In the genomic region with DNA sequence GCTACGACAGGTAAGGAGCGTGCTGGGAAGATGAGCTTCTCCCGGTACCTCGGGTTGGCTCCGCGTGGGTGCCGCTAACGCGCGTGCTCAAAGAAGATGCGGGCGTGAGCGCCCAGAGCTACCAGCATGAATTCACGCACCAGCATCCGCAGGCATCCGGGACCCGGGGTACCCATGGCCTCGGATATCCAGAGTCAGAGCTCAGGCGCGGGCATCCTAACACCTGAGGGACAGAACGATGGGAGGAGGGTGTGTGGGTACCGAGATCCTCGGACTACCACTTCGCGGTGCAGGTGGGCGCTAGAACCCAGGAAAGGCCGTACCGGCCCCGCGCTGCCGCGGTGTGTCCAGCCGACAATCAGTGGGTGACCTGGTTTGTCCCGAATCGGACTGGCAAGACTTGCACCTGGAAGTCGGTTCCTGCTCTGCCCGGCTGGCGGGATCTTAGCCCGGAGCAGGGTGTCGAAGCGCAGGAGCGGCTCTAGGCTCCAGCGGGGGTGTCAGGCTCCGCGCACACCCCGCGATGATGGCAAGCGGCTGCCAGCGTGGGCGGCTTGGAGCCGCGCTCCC, we compare ENCODE assay signal across 8 mouse cellular contexts. TPM values are rescaled to one million over a fixed set of nuclear protein-coding genes. Genes with fewer than 3 reads are reported as not detected.
DNase-seq lines count a peak whose midpoint lies in the region; ATAC-seq and TF ChIP-seq lines count a peak whose summit lies in the region.

No protein-coding gene starts in this region.

- peaks cover 11% of the 10 kb centered on the region for H3K27me3 ChIP-seq in heart, adult 2 months (ENCODE audit: control insufficient read depth, insufficient read depth, low read length)
- peaks cover 12% of the 10 kb centered on the region for H3K27me3 ChIP-seq in embryonic facial prominence, embryonic 11.5 days (ENCODE audit: control insufficient read depth, insufficient read depth, low read length)
- peaks cover 53% of the 10 kb centered on the region for H3K27me3 ChIP-seq in hindbrain, embryonic 12.5 days
- H3K27me3 ChIP-seq in limb, embryonic 10.5 days (ENCODE audit: low read depth, poor library complexity, severe bottlenecking) = peaks cover 53% of the 10 kb centered on the region

- DNase-seq in heart, adult 2 months = peak; percentile 9 to 32
- DNase-seq in heart, postnatal 4 days = no peak
- peak; percentile 24 for DNase-seq in MN1 (ENCODE audit: low spot score)
- peak; percentile 26 for DNase-seq in embryonic facial prominence, embryonic 11.5 days (ENCODE audit: low spot score)
- DNase-seq in limb, embryonic 10.5 days (ENCODE audit: low spot score) = peak; percentile 67
- no peak for DNase-seq in natural killer cell, adult 2 months (ENCODE audit: low spot score in 2 of 2)

- no peak for TF ChIP-seq CTCF in heart, adult 2 months (IDR thresholded peaks at IDR 0.05)
- no peak for TF ChIP-seq CTCF in olfactory bulb, adult 2 months (IDR thresholded peaks at IDR 0.05; ENCODE audit: insufficient read depth, low read depth, low read length)

- no peaks in the 10 kb centered on the region for H3K9me3 ChIP-seq in embryonic facial prominence, embryonic 11.5 days (replicated peaks; ENCODE audit: control insufficient read depth, low read length)
- no peaks in the 10 kb centered on the region for H3K9me3 ChIP-seq in hindbrain, embryonic 12.5 days (replicated peaks)
- H3K9me3 ChIP-seq in limb, embryonic 10.5 days (replicated peaks) = no peaks in the 10 kb centered on the region

- no peaks in the 10 kb centered on the region for H3K36me3 ChIP-seq in heart, adult 2 months (ENCODE audit: control insufficient read depth, insufficient read depth, low read length)
- H3K36me3 ChIP-seq in embryonic facial prominence, embryonic 11.5 days (replicated peaks; ENCODE audit: control insufficient read depth, insufficient read depth, low read depth, low read length) = no peaks in the 10 kb centered on the region
- H3K36me3 ChIP-seq in hindbrain, embryonic 12.5 days = 0 out of 2 replicates have a peak, but pooled peaks cover 2% of the 10 kb centered on the region
- peaks cover 7% of the 10 kb centered on the region for H3K36me3 ChIP-seq in limb, embryonic 10.5 days

- TF ChIP-seq POLR2A in heart, adult 2 months (IDR thresholded peaks at IDR 0.05; ENCODE audit: insufficient read depth, low read depth, low read length) = no peak
- TF ChIP-seq POLR2A in olfactory bulb, adult 2 months (IDR thresholded peaks at IDR 0.05; ENCODE audit: insufficient read depth, low read depth, low read length) = no peak

- no peaks in the 10 kb centered on the region; the same call in 1 of the 2 replicates for H3K4me1 ChIP-seq in heart, adult 2 months (ENCODE audit: control insufficient read depth, insufficient read depth, low read length)
- peaks cover 2% of the 10 kb centered on the region; the same call in 1 of the 2 replicates for H3K4me1 ChIP-seq in embryonic facial prominence, embryonic 11.5 days (ENCODE audit: control insufficient read depth, insufficient read depth, low read length)
- peaks cover 13% of the 10 kb centered on the region for H3K4me1 ChIP-seq in hindbrain, embryonic 12.5 days
- peaks cover 14% of the 10 kb centered on the region for H3K4me1 ChIP-seq in limb, embryonic 10.5 days
- H3K4me1 ChIP-seq in olfactory bulb, adult 2 months (ENCODE audit: control insufficient read depth, insufficient read depth, low read length) = peaks cover 5% of the 10 kb centered on the region; the same call in 1 of the 2 replicates

- no peak for TF ChIP-seq EP300 in heart, adult 2 months (IDR thresholded peaks at IDR 0.05; ENCODE audit: insufficient read depth, low read depth, low read length)

- no peak overlapping the region for H3K27ac ChIP-seq in heart, adult 2 months
- no peak overlapping the region for H3K27ac ChIP-seq in embryonic facial prominence, embryonic 11.5 days (replicated peaks; ENCODE audit: low read depth, low read length)
- H3K27ac ChIP-seq in hindbrain, embryonic 12.5 days = no peak overlapping the region
- H3K27ac ChIP-seq in limb, embryonic 10.5 days = peak overlapping the region; percentile 68
- peak overlapping the region; percentile 53 for H3K27ac ChIP-seq in olfactory bulb, adult 2 months (ENCODE audit: insufficient read depth, low read depth, low read length)

- peak; percentile 47 for ATAC-seq in embryonic facial prominence, embryonic 11.5 days (replicated peaks; ENCODE audit: insufficient number of reproducible peaks, low FRiP score, low TSS enrichment, low read depth)
- ATAC-seq in hindbrain, embryonic 12.5 days (ENCODE audit: low FRiP score) = peak; percentile 16

- peak overlapping the region; percentile 26; the same call in 1 of the 2 replicates for H3K9ac ChIP-seq in heart, adult 2 months (ENCODE audit: low read depth, low read length)
- peak overlapping the region; percentile 46 for H3K9ac ChIP-seq in embryonic facial prominence, embryonic 11.5 days (replicated peaks; ENCODE audit: low read length)
- H3K9ac ChIP-seq in hindbrain, embryonic 12.5 days = peak overlapping the region; percentile 62

- WGBS in heart, adult 2 months = 2% methylated on average over 52 of the region's 52 CpGs
- WGBS in embryonic facial prominence, embryonic 11.5 days = under 1% methylated on average over 52 of the region's 52 CpGs
- under 1% methylated on average over 52 of the region's 52 CpGs for WGBS in hindbrain, embryonic 12.5 days
- under 1% methylated on average over 52 of the region's 52 CpGs for WGBS in limb, embryonic 10.5 days
- WGBS in olfactory bulb, adult 2 months = under 1% methylated on average over 52 of the region's 52 CpGs

- H3K4me2 ChIP-seq in embryonic facial prominence, embryonic 11.5 days (ENCODE audit: low read depth, low read length) = peak overlapping the region; percentile 97
- H3K4me2 ChIP-seq in hindbrain, embryonic 12.5 days (replicated peaks) = peak overlapping the region; percentile 98

- peak overlapping the region; percentile 46 for H3K4me3 ChIP-seq in heart, adult 2 months
- H3K4me3 ChIP-seq in embryonic facial prominence, embryonic 11.5 days (ENCODE audit: low read depth, low read length) = peak overlapping the region; percentile 51
- H3K4me3 ChIP-seq in hindbrain, embryonic 12.5 days = peak overlapping the region; percentile 61
- H3K4me3 ChIP-seq in limb, embryonic 10.5 days = peak overlapping the region; percentile 73
- peak overlapping the region; percentile 87 for H3K4me3 ChIP-seq in olfactory bulb, adult 2 months (ENCODE audit: insufficient read depth, low read depth, low read length)

- H3K79me2 ChIP-seq in heart, adult 2 months (replicated peaks; ENCODE audit: control insufficient read depth, insufficient read depth, low read length) = no peaks in the 10 kb centered on the region

- intact Hi-C loops in heart, adult 2 months (cut with DNase I) = no loop called here

RNA-seq across cellular contexts. Expression of gene Tub, which starts 0.7 kb away (rescaled TPM):
- total RNA-seq in heart, adult 2 months (2021) = under 1 TPM; 0.26 to 0.52 TPM
- polyA plus RNA-seq in heart, adult 2 months (2012; rRNA removed) = 0.45 and 1.2 TPM in 2 replicates
- under 1 TPM; 0.81 to 0.83 TPM for total RNA-seq in heart, postnatal 4 days (2021)
- polyA plus RNA-seq in embryonic facial prominence, embryonic 11.5 days (2014; fragmentation: Nextera tagmentation; extraction: Ambion mirVana) = 3.9 and 4.5 TPM in 2 replicates
- 40.3 and 42.1 TPM in 2 replicates for polyA plus RNA-seq in hindbrain, embryonic 12.5 days (2016; fragmentation: Nextera tagmentation; extraction: Ambion mirVana)
- polyA plus RNA-seq in limb, embryonic 10.5 days (2016; fragmentation: Nextera tagmentation; extraction: Ambion mirVana) = 2.4 and 3.7 TPM in 2 replicates
- not detected in 2 replicates for polyA plus RNA-seq in olfactory bulb, adult 2 months (2012; ENCODE audit: insufficient read depth, insufficient read length, low replicate concordance, missing spikeins)

RNA-seq across cellular contexts. Expression of gene Eif3f, which starts 16.6 kb away (rescaled TPM):
- total RNA-seq in heart, adult 2 months (2021) = 10 to 100 TPM; 78.6 to 97.2 TPM
- polyA plus RNA-seq in heart, adult 2 months (2012; rRNA removed) = 72.1 and 72.8 TPM in 2 replicates
- 100 to 1,000 TPM; 126 to 127 TPM for total RNA-seq in heart, postnatal 4 days (2021)
- polyA plus RNA-seq in embryonic facial prominence, embryonic 11.5 days (2014; fragmentation: Nextera tagmentation; extraction: Ambion mirVana) = 72.6 and 81.4 TPM in 2 replicates
- 77.2 and 87.2 TPM in 2 replicates for polyA plus RNA-seq in hindbrain, embryonic 12.5 days (2016; fragmentation: Nextera tagmentation; extraction: Ambion mirVana)
- 85.8 and 87.3 TPM in 2 replicates for polyA plus RNA-seq in limb, embryonic 10.5 days (2016; fragmentation: Nextera tagmentation; extraction: Ambion mirVana)
- 125 TPM in 1 of 2 replicates, not detected in the other for polyA plus RNA-seq in olfactory bulb, adult 2 months (2012; ENCODE audit: insufficient read depth, insufficient read length, low replicate concordance, missing spikeins)

RNA-seq across cellular contexts. Expression of gene Nlrp10, which starts 20.9 kb away (rescaled TPM):
- total RNA-seq in heart, adult 2 months (2021) = 10 to 100 TPM; 17.4 to 21.0 TPM
- polyA plus RNA-seq in heart, adult 2 months (2012; rRNA removed) = 8.1 and 14.4 TPM in 2 replicates
- 10 to 100 TPM; 16.4 to 17.6 TPM for total RNA-seq in heart, postnatal 4 days (2021)
- 0.07 and 0.13 TPM in 2 replicates for polyA plus RNA-seq in embryonic facial prominence, embryonic 11.5 days (2014; fragmentation: Nextera tagmentation; extraction: Ambion mirVana)
- polyA plus RNA-seq in hindbrain, embryonic 12.5 days (2016; fragmentation: Nextera tagmentation; extraction: Ambion mirVana) = not detected in 2 replicates
- 0.11 and 0.14 TPM in 2 replicates for polyA plus RNA-seq in limb, embryonic 10.5 days (2016; fragmentation: Nextera tagmentation; extraction: Ambion mirVana)
- polyA plus RNA-seq in olfactory bulb, adult 2 months (2012; ENCODE audit: insufficient read depth, insufficient read length, low replicate concordance, missing spikeins) = not detected in 2 replicates

RNA-seq across cellular contexts. Expression of gene Olfr519, which starts 56.6 kb away (rescaled TPM):
- total RNA-seq in heart, adult 2 months (2021) = not detected
- not detected in 2 replicates for polyA plus RNA-seq in heart, adult 2 months (2012; rRNA removed)
- not detected for total RNA-seq in heart, postnatal 4 days (2021)
- not detected in 2 replicates for polyA plus RNA-seq in embryonic facial prominence, embryonic 11.5 days (2014; fragmentation: Nextera tagmentation; extraction: Ambion mirVana)
- polyA plus RNA-seq in hindbrain, embryonic 12.5 days (2016; fragmentation: Nextera tagmentation; extraction: Ambion mirVana) = not detected in 2 replicates
- polyA plus RNA-seq in limb, embryonic 10.5 days (2016; fragmentation: Nextera tagmentation; extraction: Ambion mirVana) = not detected in 2 replicates
- not detected in 2 replicates for polyA plus RNA-seq in olfactory bulb, adult 2 months (2012; ENCODE audit: insufficient read depth, insufficient read length, low replicate concordance, missing spikeins)

Comparison
In these comparisons a context has a peak if more than half of its experiments do, and no peak if none do; other contexts are left out.
1. DNase-seq: peak in heart, adult 2 months (2 of 2), MN1 (single experiment), embryonic facial prominence, embryonic 11.5 days (single experiment) and limb, embryonic 10.5 days (single experiment); none in heart, postnatal 4 days (single experiment) and natural killer cell, adult 2 months (0 of 2).
2. H3K27ac ChIP-seq: peak in limb, embryonic 10.5 days (single experiment) and olfactory bulb, adult 2 months (single experiment); none in heart, adult 2 months (single experiment), embryonic facial prominence, embryonic 11.5 days (single experiment) and hindbrain, embryonic 12.5 days (single experiment).
3. Peak in every context shown above with its lines, with median percentiles within 50 percentile points of each other: H3K4me3 ChIP-seq and H3K9ac ChIP-seq.